Mouse (Mus musculus): ENCODE measurements around the gene Adat2.

The Adat2 gene

GRCm38 (mm10) chr10:13596073-13596472, 43.4 kb downstream of the Adat2 start:
- DNase-seq (ENCODE audit: low spot score in 2 of 2): peak in 1 of 2 experiments; percentile 48

- DNase-seq (ENCODE audit: low spot score in 2 of 2): no peak
Measured at GRCm38 (mm10) chr10:13596866-13597265, 44.2 kb downstream of the Adat2 start.

GRCm38 (mm10) chr10:13597491-13597890, 44.8 kb downstream of the Adat2 start:
- DNase-seq (ENCODE audit: low spot score in 2 of 2): no peak

- DNase-seq (ENCODE audit: low spot score in 2 of 2): peak; percentile 64 to 71
Measured at GRCm38 (mm10) chr10:13600926-13601325, 48.2 kb downstream of the Adat2 start.

Measured in left cerebral cortex, adult 9 months (tissue).